Mouse (Mus musculus) ES-Bruce4 (cell line): ENCODE data around the gene Syn2.

Experiments used
- CTCF ChIP-seq: IDR thresholded peaks from one replicate; pipeline ENCODE4 v1.8.1; 2011; ENCODE audit warnings: low read depth, low read length
- EP300 ChIP-seq: IDR thresholded peaks from 2 replicates; pipeline ENCODE4 v1.6.1; 2011; ENCODE audit warnings: low read depth, low read length; ENCODE audit not compliant: insufficient read depth
- POLR2A ChIP-seq: IDR thresholded peaks from one replicate; pipeline ENCODE4 v1.8.1; 2011; ENCODE audit warnings: low read length; ENCODE audit not compliant: insufficient read depth

GRCm38 (mm10) chr6:115312780-115313179, 178.1 kb downstream of the Syn2 start:
- TF ChIP-seq CTCF (no peak), POLR2A (no peak), EP300 (no peak)
